Mouse (Mus musculus) c-Kit-positive CD71-positive TER-119-negative erythroid progenitor cells, embryonic 14.5 days (primary cell): ENCODE data around the gene Lrp1.
"Not testable (repeated sequence)": the region's sequence is repeated elsewhere in the genome, so short reads cannot be mapped to it uniquely, and the experiment has no call there.

Source experiments
- DNase-seq: peaks from one replicate; pipeline ENCODE4 v3.0.0-alpha.2; 2013; ENCODE audit warnings: low read depth

The Lrp1 gene

GRCm38 (mm10) chr10:127620406-127621190 is at the start of gene Lrp1:
Gene Lrp1 (minus strand): TSS chr10:127621148.
- DNase-seq = no peak

GRCm38 (mm10) chr10:127670185-127670584 is 49.2 kb upstream of the Lrp1 start:
- DNase-seq = no peak

GRCm38 (mm10) chr10:127669170-127669569 is 48.2 kb upstream of the Lrp1 start:
- no peak for DNase-seq

GRCm38 (mm10) chr10:127668093-127669050 is 47.4 kb upstream of the Lrp1 start, which contains the start of gene Nab2:
Gene Nab2 (minus strand): TSS chr10:127668568.
- no peak for DNase-seq

GRCm38 (mm10) chr10:127667269-127668092 is 46.5 kb upstream of the Lrp1 start:
- no peak for DNase-seq

- DNase-seq = no peak
Observed at GRCm38 (mm10) chr10:127666501-127667268, 45.7 kb upstream of the Lrp1 start, which contains the start of gene Nemp1. Gene Nemp1 (plus strand): TSS chr10:127666901.

GRCm38 (mm10) chr10:127665366-127666181 is 44.6 kb upstream of the Lrp1 start:
- no peak for DNase-seq

GRCm38 (mm10) chr10:127664891-127665290 is 43.9 kb upstream of the Lrp1 start:
- DNase-seq = no peak

GRCm38 (mm10) chr10:127664166-127664565 is 43.2 kb upstream of the Lrp1 start:
- no peak for DNase-seq

GRCm38 (mm10) chr10:127663590-127663989 is 42.6 kb upstream of the Lrp1 start:
- DNase-seq = no peak

- no peak for DNase-seq
Observed at GRCm38 (mm10) chr10:127662666-127663253, 41.8 kb upstream of the Lrp1 start.

- DNase-seq = no peak
Observed at GRCm38 (mm10) chr10:127661915-127662663, 41.1 kb upstream of the Lrp1 start.

- no peak for DNase-seq
Observed at GRCm38 (mm10) chr10:127661291-127661914, 40.5 kb upstream of the Lrp1 start.

- no peak for DNase-seq
Observed at GRCm38 (mm10) chr10:127659551-127659950, 38.6 kb upstream of the Lrp1 start.

GRCm38 (mm10) chr10:127658076-127658475 is 37.1 kb upstream of the Lrp1 start:
- no peak for DNase-seq

GRCm38 (mm10) chr10:127657617-127658016 is 36.7 kb upstream of the Lrp1 start:
- not testable (repeated sequence) for DNase-seq

- no peak for DNase-seq
Observed at GRCm38 (mm10) chr10:127654970-127655579, 34.1 kb upstream of the Lrp1 start.
